Mouse (Mus musculus): ENCODE measurements around the gene Eme2.

GRCm38 (mm10) chr17:24894995-24895547 lies at the start of gene Eme2, which contains the start of gene Mrps34:
- no peak for TF ChIP-seq CTCF (IDR thresholded peaks at IDR 0.05; ENCODE audit: borderline replicate concordance, insufficient read depth, low read length)
- TF ChIP-seq POLR2A (IDR thresholded peaks at IDR 0.05; ENCODE audit: low read depth, low read length) = peak; percentile 82
